Mouse (Mus musculus) liver, embryonic 14.5 days (tissue): ENCODE results near the gene Zfp706. TPM values are rescaled to one million over a fixed set of nuclear protein-coding genes. Genes with fewer than 3 reads are reported as not detected.

ENCODE experiments used
- ATAC-seq: fragments of 200-750 bp; cut with Nextera tagmentation; 2 replicates; pipeline ENCODE4 v1.8.0; 2017; ENCODE audit warnings: moderate number of reproducible peaks, mild to moderate bottlenecking, moderate library complexity; ENCODE audit not compliant: insufficient read depth
- DNase-seq, 3 experiments: peaks; one replicate each; pipeline ENCODE4 v3.0.0-alpha.2; 2012 to 2013; ENCODE audit warnings: low read depth in 3 of 3, low spot score in 3 of 3
- H3K27ac ChIP-seq: fragments of 300-500 bp; sonication (generic); 2 replicates; pipeline ENCODE4 v1.5.1; 2014; ENCODE audit warnings: moderate library complexity, mild to moderate bottlenecking, control low read depth, inconsistent platforms
- H3K27me3 ChIP-seq: fragments of 300-500 bp; sonication (generic); 2 replicates; pipeline ENCODE4 v1.6.1; 2014; ENCODE audit warnings: mild to moderate bottlenecking, low read length, moderate library complexity; ENCODE audit not compliant: control insufficient read depth, insufficient read depth
- H3K36me3 ChIP-seq: fragments of 300-500 bp; sonication (generic); replicated peaks from 2 replicates; pipeline ENCODE4 v1.6.1; 2014; ENCODE audit warnings: low read depth; ENCODE audit not compliant: control insufficient read depth, insufficient read depth
- H3K4me1 ChIP-seq, 2 experiments: fragments of 200-500 bp in 1 of 2; fragments of 300-500 bp in 1 of 2; sonication (generic) in 1 of 2; replicated peaks; 2 replicates each; pipeline ENCODE4 v1.6.1; 2012 to 2014; ENCODE audit warnings: antibody characterized with exemption in 1 of 2, inconsistent platforms in 1 of 2, low read length in 1 of 2; ENCODE audit not compliant: control insufficient read depth in 2 of 2, insufficient read depth in 2 of 2
- H3K4me2 ChIP-seq: fragments of 300-500 bp; sonication (generic); 2 replicates; pipeline ENCODE4 v1.6.1; 2014; ENCODE audit warnings: low read depth, mild to moderate bottlenecking, control low read depth, moderate library complexity
- H3K4me3 ChIP-seq, 2 experiments: fragments of 200-500 bp in 1 of 2; fragments of 300-500 bp in 1 of 2; sonication (generic) in 1 of 2; 2 replicates each; pipeline ENCODE4 v1.5.1; 2012 to 2014; ENCODE audit warnings: low read depth in 2 of 2, low read length in 2 of 2, mild to moderate bottlenecking in 2 of 2, control low read depth in 1 of 2, inconsistent platforms in 1 of 2, moderate library complexity in 1 of 2; ENCODE audit not compliant: insufficient read depth in 1 of 2
- H3K9ac ChIP-seq: fragments of 300-500 bp; sonication (generic); replicated peaks from 2 replicates; pipeline ENCODE4 v1.6.1; 2014; ENCODE audit warnings: mild to moderate bottlenecking, control low read depth, moderate library complexity
- H3K9me3 ChIP-seq: fragments of 300-500 bp; sonication (generic); 2 replicates; pipeline ENCODE4 v1.6.1; 2016; ENCODE audit warnings: low read length, mixed read lengths; ENCODE audit not compliant: control insufficient read depth
- CTCF ChIP-seq: IDR thresholded peaks from 2 replicates; pipeline ENCODE4 v1.5.1; 2016; ENCODE audit warnings: antibody characterized with exemption, low read depth, control low read depth
- EP300 ChIP-seq: IDR thresholded peaks from 2 replicates; pipeline ENCODE4 v1.6.1; 2016; ENCODE audit warnings: antibody characterized with exemption, low read depth
- WGBS: fragments of 180-500 bp; shearing (Covaris S2); extraction: QIAGEN DNeasy Blood & Tissue Kit; methylation state at CpG from one replicate; pipeline ENCODE4 v1.1.7; 2014; ENCODE audit not compliant: insufficient replicate concordance; 5-methylcytosine and 5-hydroxymethylcytosine counted together
- polyA plus RNA-seq, 2 experiments: library from polyadenylated mRNA; depleted of rRNA in 1 of 2; stranded (reverse) in 1 of 2; unstranded in 1 of 2; fragments of >200 nt; fragmentation: Nextera tagmentation in 1 of 2; extraction: Ambion mirVana in 1 of 2; gene quantifications; 2 replicates each; pipeline versions ENCODE4 v1.2.1 to v1.2.3; 2012 to 2014

Gene Zfp706
- polyA plus RNA-seq, 2 experiments, result 22.8 to 146 TPM

GRCm38 (mm10) chr15:36975256-36975620 lies 32.3 kb downstream of the Zfp706 start:
- 49% methylated on average over 2 of the region's 2 CpGs for WGBS
- no peaks in the 10 kb centered on the region for H3K36me3 ChIP-seq
- no peak overlapping the region for H3K27ac ChIP-seq
- H3K27me3 ChIP-seq, result no peaks in the 10 kb centered on the region
- H3K9me3 ChIP-seq, result no peaks in the 10 kb centered on the region
- TF ChIP-seq CTCF (no peak), EP300 (no peak)
- H3K4me3 ChIP-seq, result no peak overlapping the region
- H3K4me1 ChIP-seq, result peaks cover 9 to 24% of the 10 kb centered on the region in 2 experiments
- no peak for ATAC-seq
- no peak for DNase-seq
- no peak overlapping the region for H3K4me2 ChIP-seq
- H3K9ac ChIP-seq, result no peak overlapping the region

- H3K9me3 ChIP-seq, result no peaks in the 10 kb centered on the region
- no peak for TF ChIP-seq EP300
- no peak for TF ChIP-seq CTCF
- peaks cover 5 to 19% of the 10 kb centered on the region in 2 experiments for H3K4me1 ChIP-seq
- H3K27ac ChIP-seq, result no peak overlapping the region
- H3K4me3 ChIP-seq, result no peak overlapping the region
- no peak overlapping the region for H3K4me2 ChIP-seq
- no peak overlapping the region for H3K9ac ChIP-seq
- no peak for DNase-seq
- WGBS, result 15% methylated on average over 6 of the region's 6 CpGs
- peak; percentile 39; the same call in 1 of the 2 replicates for ATAC-seq
- no peaks in the 10 kb centered on the region for H3K36me3 ChIP-seq
- H3K27me3 ChIP-seq, result no peaks in the 10 kb centered on the region
These were observed 32.8 kb downstream of the Zfp706 start for GRCm38 (mm10) chr15:36974614-36975255.

GRCm38 (mm10) chr15:36973714-36974113 lies 33.9 kb downstream of the Zfp706 start:
- Histone ChIP-seq H3K4me3 (no peak overlapping the region), H3K27ac (no peak overlapping the region), H3K4me1 (peaks cover 5 to 16% of the 10 kb centered on the region in 2 experiments), H3K9ac (no peak overlapping the region), H3K4me2 (no peak overlapping the region), H3K36me3 (no peaks in the 10 kb centered on the region), H3K9me3 (no peaks in the 10 kb centered on the region), H3K27me3 (no peaks in the 10 kb centered on the region)
- ATAC-seq, result no peak
- WGBS, result 31% methylated on average over 7 of the region's 7 CpGs
- TF ChIP-seq EP300, result no peak
- no peak for TF ChIP-seq CTCF
- DNase-seq, result no peak

GRCm38 (mm10) chr15:36973290-36973689 lies 34.3 kb downstream of the Zfp706 start:
- DNase-seq, result no peak
- Histone ChIP-seq H3K4me2 (no peak overlapping the region), H3K4me3 (no peak overlapping the region), H3K27me3 (no peaks in the 10 kb centered on the region), H3K9me3 (no peaks in the 10 kb centered on the region), H3K9ac (no peak overlapping the region), H3K27ac (no peak overlapping the region), H3K36me3 (no peaks in the 10 kb centered on the region), H3K4me1 (peaks cover 5 to 16% of the 10 kb centered on the region in 2 experiments)
- TF ChIP-seq EP300 (no peak), CTCF (no peak)
- WGBS, result 46% methylated on average over 6 of the region's 6 CpGs
- no peak for ATAC-seq

- no peaks in the 10 kb centered on the region for H3K36me3 ChIP-seq
- no peak overlapping the region for H3K4me3 ChIP-seq
- no peak overlapping the region for H3K9ac ChIP-seq
- no peak for DNase-seq
- no peak for TF ChIP-seq EP300
- TF ChIP-seq CTCF, result peak; percentile 35; the same call in 1 of the 2 replicates
- peaks cover 3% of the 10 kb centered on the region; the same call in 1 of the 2 replicates for H3K27me3 ChIP-seq
- H3K4me1 ChIP-seq, result peaks cover 5 to 14% of the 10 kb centered on the region in 2 experiments
- ATAC-seq, result no peak
- H3K4me2 ChIP-seq, result no peak overlapping the region
- H3K9me3 ChIP-seq, result no peaks in the 10 kb centered on the region
- WGBS, result 81% methylated on average over 5 of the region's 5 CpGs
- no peak overlapping the region for H3K27ac ChIP-seq
These were observed 37.8 kb downstream of the Zfp706 start for GRCm38 (mm10) chr15:36969794-36970193.
